Mouse (Mus musculus) splenic B cell, adult 2 months (primary cell): ENCODE measurements at regions not wholly inside any gene's neighbourhood (a gene's known extent, or its start where the extent isn't known, plus 50 kb on each side); places are given as distances from the start of the nearest gene placed in this dataset.
A peak's percentile ranks its signal among the peaks of the same experiment; 100 is the strongest.
"Not testable (repeated sequence)": the region's sequence is repeated elsewhere in the genome, so short reads cannot be mapped to it uniquely, and the experiment has no call there.

Experiments
- DNase-seq: peaks from one replicate; pipeline ENCODE4 v3.0.0-alpha.2; 2011; ENCODE audit warnings: low read depth, low spot score
- H3K27me3 ChIP-seq: 2 replicates; pipeline ENCODE4 v1.6.1; 2012; ENCODE audit warnings: mild to moderate bottlenecking, low read length, moderate library complexity, mixed read lengths; ENCODE audit not compliant: control insufficient read depth, poor library complexity, insufficient read depth, severe bottlenecking
- H3K36me3 ChIP-seq: 2 replicates; pipeline ENCODE4 v1.6.1; 2012; ENCODE audit warnings: mild to moderate bottlenecking, low read length, moderate library complexity, mixed read lengths; ENCODE audit not compliant: control insufficient read depth, poor library complexity, insufficient read depth, severe bottlenecking

GRCm38 (mm10) chr7:82047456-82047855 lies 55.4 kb upstream of the Bnc1 start:
- H3K36me3 ChIP-seq, result no peaks in the 10 kb centered on the region
- no peak for DNase-seq
- H3K27me3 ChIP-seq, result no peaks in the 10 kb centered on the region

GRCm38 (mm10) chr7:82053411-82053810 lies 61.3 kb upstream of the Bnc1 start:
- no peaks in the 10 kb centered on the region for H3K27me3 ChIP-seq
- no peak for DNase-seq
- H3K36me3 ChIP-seq, result no peaks in the 10 kb centered on the region

- DNase-seq, result no peak
- Histone ChIP-seq H3K27me3 (no peaks in the 10 kb centered on the region), H3K36me3 (no peaks in the 10 kb centered on the region)
Observed at GRCm38 (mm10) chr7:82056551-82057230, 64.6 kb upstream of the Bnc1 start.

GRCm38 (mm10) chr7:82063407-82063806 lies 71.3 kb upstream of the Bnc1 start:
- H3K36me3 ChIP-seq, result no peaks in the 10 kb centered on the region
- no peaks in the 10 kb centered on the region for H3K27me3 ChIP-seq

GRCm38 (mm10) chr7:82069629-82070450 lies 77.7 kb upstream of the Bnc1 start:
- DNase-seq, result no peak
- Histone ChIP-seq H3K27me3 (no peaks in the 10 kb centered on the region; the same call in 1 of the 2 replicates), H3K36me3 (no peaks in the 10 kb centered on the region)

More at GRCm38 (mm10) chr7:82063407-82063806, 71.3 kb upstream of the Bnc1 start:
- DNase-seq, result no peak

- Histone ChIP-seq H3K27me3 (no peaks in the 10 kb centered on the region; the same call in 1 of the 2 replicates), H3K36me3 (no peaks in the 10 kb centered on the region)
- no peak for DNase-seq
Observed at GRCm38 (mm10) chr7:82070946-82071727, 79.0 kb upstream of the Bnc1 start.

- Histone ChIP-seq H3K27me3 (no peaks in the 10 kb centered on the region; the same call in 1 of the 2 replicates), H3K36me3 (no peaks in the 10 kb centered on the region)
- no peak for DNase-seq
Observed at GRCm38 (mm10) chr7:82075359-82075758, 83.3 kb upstream of the Bnc1 start.

- H3K27me3 ChIP-seq, result no peaks in the 10 kb centered on the region
- DNase-seq, result no peak
- H3K36me3 ChIP-seq, result no peaks in the 10 kb centered on the region
Observed at GRCm38 (mm10) chr7:82081851-82082250, 89.8 kb upstream of the Bnc1 start.

- no peak for DNase-seq
- Histone ChIP-seq H3K36me3 (no peaks in the 10 kb centered on the region), H3K27me3 (no peaks in the 10 kb centered on the region)
Observed at GRCm38 (mm10) chr7:82082883-82083282, 90.8 kb upstream of the Sh3gl3 start.

- Histone ChIP-seq H3K27me3 (no peaks in the 10 kb centered on the region), H3K36me3 (no peaks in the 10 kb centered on the region)
- no peak for DNase-seq
Observed at GRCm38 (mm10) chr7:82084473-82084872, 89.2 kb upstream of the Sh3gl3 start.

- Histone ChIP-seq H3K27me3 (no peaks in the 10 kb centered on the region), H3K36me3 (no peaks in the 10 kb centered on the region)
- no peak for DNase-seq
Observed at GRCm38 (mm10) chr7:82085205-82085604, 88.4 kb upstream of the Sh3gl3 start.

- no peaks in the 10 kb centered on the region for H3K36me3 ChIP-seq
- H3K27me3 ChIP-seq, result no peaks in the 10 kb centered on the region
- no peak for DNase-seq
Observed at GRCm38 (mm10) chr7:82098136-82098535, 75.5 kb upstream of the Sh3gl3 start.

GRCm38 (mm10) chr7:82101314-82101713 lies 72.3 kb upstream of the Sh3gl3 start:
- H3K27me3 ChIP-seq, result no peaks in the 10 kb centered on the region
- DNase-seq, result no peak
- no peaks in the 10 kb centered on the region for H3K36me3 ChIP-seq

- no peak for DNase-seq
- no peaks in the 10 kb centered on the region for H3K27me3 ChIP-seq
- no peaks in the 10 kb centered on the region for H3K36me3 ChIP-seq
Observed at GRCm38 (mm10) chr7:82105631-82106030, 68.0 kb upstream of the Sh3gl3 start.

GRCm38 (mm10) chr7:82109141-82109540 lies 64.5 kb upstream of the Sh3gl3 start:
- not testable (repeated sequence) for H3K27me3 ChIP-seq, H3K36me3 ChIP-seq
- DNase-seq, result peak; percentile 66
